Comparison of ENCODE assay signal across 28 mouse cellular contexts in genomic region chr16:13615276-13615675, GRCm38 (mm10). TPM values are rescaled to one million over a fixed set of nuclear protein-coding genes. Genes with fewer than 3 reads are reported as not detected.
DNase-seq lines count a peak whose midpoint lies in the region; ATAC-seq and TF ChIP-seq lines count a peak whose summit lies in the region.
"Had no signal": no experiment of that assay in that cellular context is flagged by ENCODE, and none has a peak within 500 bp of the region (broad histone marks: within the 10 kb centered on the region; RNA-seq: fewer than 3 reads in every experiment).

No protein-coding gene starts in this region.

- no peak for ATAC-seq in hindbrain, embryonic 14.5 days (ENCODE audit: low FRiP score)
- ATAC-seq in hindbrain, postnatal 0 days: no peak
- no peak for ATAC-seq in embryonic facial prominence, embryonic 14.5 days (ENCODE audit: low read depth)
- ATAC-seq in intestine, postnatal 0 days: no peak
- ATAC-seq: activated CD4-positive, CD25-positive, alpha-beta regulatory T cell, adult 4 months; intestine, embryonic 16.5 days; midbrain, embryonic 13.5 days had no signal

- 72% methylated on average over 5 of the region's 5 CpGs for WGBS in hindbrain, embryonic 14.5 days
- 72% methylated on average over 5 of the region's 5 CpGs for WGBS in hindbrain, postnatal 0 days
- 54% methylated on average over 5 of the region's 5 CpGs for WGBS in embryonic facial prominence, embryonic 14.5 days
- WGBS in intestine, postnatal 0 days: 81% methylated on average over 5 of the region's 5 CpGs

- H3K36me3 ChIP-seq in hindbrain, embryonic 14.5 days (replicated peaks; ENCODE audit: control insufficient read depth, insufficient read depth): peaks cover 6% of the 10 kb centered on the region; the same call in 1 of the 2 replicates
- no peaks in the 10 kb centered on the region for H3K36me3 ChIP-seq in hindbrain, postnatal 0 days (ENCODE audit: insufficient read depth, low read length)
- H3K36me3 ChIP-seq in embryonic facial prominence, embryonic 14.5 days (ENCODE audit: control insufficient read depth, insufficient read depth, low read length): 0 out of 2 replicates have a peak, but pooled peaks cover 14% of the 10 kb centered on the region
- H3K36me3 ChIP-seq in intestine, postnatal 0 days (ENCODE audit: control insufficient read depth, insufficient read depth): peaks cover 17% of the 10 kb centered on the region; the same call in 1 of the 2 replicates
- H3K36me3 ChIP-seq: embryonic facial prominence, embryonic 12.5 days had no signal

- H3K4me3 ChIP-seq in hindbrain, embryonic 14.5 days (replicated peaks; ENCODE audit: low read length): no peak overlapping the region
- no peak overlapping the region for H3K4me3 ChIP-seq in hindbrain, postnatal 0 days (ENCODE audit: low read length)
- no peak overlapping the region for H3K4me3 ChIP-seq in embryonic facial prominence, embryonic 14.5 days (ENCODE audit: low read depth, low read length)
- H3K4me3 ChIP-seq in intestine, postnatal 0 days (ENCODE audit: low read depth, low read length): no peak overlapping the region
- H3K4me3 ChIP-seq: embryonic facial prominence, embryonic 12.5 days; forebrain, embryonic 10.5 days; limb, embryonic 13.5 days; megakaryocyte, embryonic 14.5 days; midbrain, embryonic 13.5 days had no signal

- H3K27ac ChIP-seq in hindbrain, embryonic 14.5 days: no peak overlapping the region
- H3K27ac ChIP-seq in hindbrain, postnatal 0 days: no peak overlapping the region
- H3K27ac ChIP-seq in embryonic facial prominence, embryonic 14.5 days (replicated peaks; ENCODE audit: low read depth, low read length): no peak overlapping the region
- no peak overlapping the region for H3K27ac ChIP-seq in intestine, postnatal 0 days (ENCODE audit: low read depth, low read length)
- H3K27ac ChIP-seq: embryonic facial prominence, embryonic 12.5 days; forebrain, embryonic 10.5 days; limb, embryonic 13.5 days; midbrain, embryonic 13.5 days; stomach, postnatal 0 days had no signal

- peak; percentile 31 for DNase-seq in heart, adult 11 months
- DNase-seq in heart, adult 9 months (ENCODE audit: low spot score in 2 of 2): no peak
- no peak for DNase-seq in hindbrain, embryonic 14.5 days (ENCODE audit: low spot score)
- DNase-seq in hindbrain, postnatal 0 days (ENCODE audit: low spot score): no peak
- peak; percentile 73 for DNase-seq in MN1 (ENCODE audit: low spot score)
- DNase-seq in embryonic facial prominence, embryonic 14.5 days (ENCODE audit: low spot score): peak; percentile 51
- DNase-seq: adrenal gland, adult 2 months; adrenal gland, postnatal 36 days; cerebellum, adult 2 months; cerebellum, postnatal 25 days; gastrocnemius, postnatal 14 days; heart, adult 18-20 months; kidney, postnatal 25 days; lung, postnatal 4 days; right cerebral cortex, adult 18-20 months; right cerebral cortex, postnatal 4 days; thymus, adult 18-20 months; thymus, postnatal 25 days had no signal

- no peaks in the 10 kb centered on the region for H3K4me1 ChIP-seq in hindbrain, embryonic 14.5 days (replicated peaks; ENCODE audit: control insufficient read depth, insufficient read depth, low read length)
- no peaks in the 10 kb centered on the region for H3K4me1 ChIP-seq in hindbrain, postnatal 0 days (ENCODE audit: insufficient read depth, low read length)
- 0 out of 2 replicates have a peak, but pooled peaks cover 3% of the 10 kb centered on the region for H3K4me1 ChIP-seq in embryonic facial prominence, embryonic 14.5 days (ENCODE audit: control insufficient read depth, insufficient read depth, low read length)
- H3K4me1 ChIP-seq in intestine, postnatal 0 days (replicated peaks; ENCODE audit: control insufficient read depth, insufficient read depth, low read length): 0 out of 2 replicates have a peak, but pooled peaks cover 5% of the 10 kb centered on the region
- H3K4me1 ChIP-seq: embryonic facial prominence, embryonic 12.5 days; limb, embryonic 13.5 days; midbrain, embryonic 13.5 days had no signal

- H3K27me3 ChIP-seq in hindbrain, embryonic 14.5 days (ENCODE audit: control insufficient read depth, insufficient read depth, low read length): no peaks in the 10 kb centered on the region
- no peaks in the 10 kb centered on the region for H3K27me3 ChIP-seq in hindbrain, postnatal 0 days (ENCODE audit: insufficient read depth, low read length)
- H3K27me3 ChIP-seq in embryonic facial prominence, embryonic 14.5 days (replicated peaks; ENCODE audit: control insufficient read depth, insufficient read depth, low read length): no peaks in the 10 kb centered on the region
- no peaks in the 10 kb centered on the region for H3K27me3 ChIP-seq in intestine, postnatal 0 days (replicated peaks; ENCODE audit: control insufficient read depth, insufficient read depth, low read length)
- H3K27me3 ChIP-seq: embryonic facial prominence, embryonic 12.5 days; limb, embryonic 13.5 days; megakaryocyte, embryonic 14.5 days; midbrain, embryonic 13.5 days had no signal

- no peak for TF ChIP-seq CTCF in hindbrain, postnatal 0 days (IDR thresholded peaks at IDR 0.05; ENCODE audit: low read depth)
- no peak for TF ChIP-seq CTCF in intestine, postnatal 0 days (IDR thresholded peaks at IDR 0.05; ENCODE audit: low read depth)

- no peaks in the 10 kb centered on the region for H3K9me3 ChIP-seq in hindbrain, embryonic 14.5 days (ENCODE audit: control insufficient read depth, low read length)
- H3K9me3 ChIP-seq in hindbrain, postnatal 0 days (ENCODE audit: low read length): no peaks in the 10 kb centered on the region
- no peaks in the 10 kb centered on the region for H3K9me3 ChIP-seq in embryonic facial prominence, embryonic 14.5 days (ENCODE audit: control insufficient read depth, low read length)
- no peaks in the 10 kb centered on the region for H3K9me3 ChIP-seq in intestine, postnatal 0 days (ENCODE audit: control insufficient read depth)
- H3K9me3 ChIP-seq: embryonic facial prominence, embryonic 12.5 days; forebrain, embryonic 10.5 days; limb, embryonic 13.5 days; megakaryocyte, embryonic 14.5 days; midbrain, embryonic 13.5 days had no signal

- 0 out of 2 replicates have a peak overlapping the region, but pooled peaks have one; percentile 20 for H3K9ac ChIP-seq in hindbrain, embryonic 14.5 days
- no peak overlapping the region for H3K9ac ChIP-seq in hindbrain, postnatal 0 days (replicated peaks; ENCODE audit: low read length)
- H3K9ac ChIP-seq in embryonic facial prominence, embryonic 14.5 days (ENCODE audit: low read depth, low read length): no peak overlapping the region
- H3K9ac ChIP-seq in intestine, postnatal 0 days (ENCODE audit: low read depth, low read length): no peak overlapping the region
- H3K9ac ChIP-seq: embryonic facial prominence, embryonic 12.5 days; limb, embryonic 13.5 days; midbrain, embryonic 13.5 days had no signal

- H3K4me2 ChIP-seq in hindbrain, embryonic 14.5 days (replicated peaks): no peak overlapping the region
- no peak overlapping the region for H3K4me2 ChIP-seq in hindbrain, postnatal 0 days (ENCODE audit: low read depth, low read length)
- no peak overlapping the region for H3K4me2 ChIP-seq in embryonic facial prominence, embryonic 14.5 days (ENCODE audit: low read depth, low read length)
- H3K4me2 ChIP-seq in intestine, postnatal 0 days (replicated peaks; ENCODE audit: low read depth): no peak overlapping the region
- H3K4me2 ChIP-seq: embryonic facial prominence, embryonic 12.5 days; limb, embryonic 13.5 days; liver, embryonic 11.5 days; midbrain, embryonic 13.5 days had no signal

RNA-seq across cellular contexts. Expression of gene Parn, which starts 52.7 kb away (rescaled TPM):
- 27.9 and 30.6 TPM in 2 replicates for polyA plus RNA-seq in hindbrain, embryonic 14.5 days (2014; fragmentation: Nextera tagmentation; extraction: Ambion mirVana)
- 13.2 and 13.3 TPM in 2 replicates for total RNA-seq in hindbrain, postnatal 0 days (2014; rRNA removed)
- 31.1 and 32.1 TPM in 2 replicates for polyA plus RNA-seq in hindbrain, postnatal 0 days (2015; fragmentation: Nextera tagmentation; extraction: Ambion mirVana)
- polyA plus RNA-seq in embryonic facial prominence, embryonic 14.5 days (2014; fragmentation: Nextera tagmentation; extraction: Ambion mirVana): 32.1 and 41.3 TPM in 2 replicates
- polyA plus RNA-seq in intestine, postnatal 0 days (2015; fragmentation: Nextera tagmentation; extraction: Ambion mirVana): 15.4 and 17.4 TPM in 2 replicates

RNA-seq across cellular contexts. Expression of gene Bfar, which starts 56.4 kb away (rescaled TPM):
- 47.8 and 50.4 TPM in 2 replicates for polyA plus RNA-seq in hindbrain, embryonic 14.5 days (2014; fragmentation: Nextera tagmentation; extraction: Ambion mirVana)
- total RNA-seq in hindbrain, postnatal 0 days (2014; rRNA removed): 31.6 and 40.5 TPM in 2 replicates
- polyA plus RNA-seq in hindbrain, postnatal 0 days (2015; fragmentation: Nextera tagmentation; extraction: Ambion mirVana): 38.8 and 38.9 TPM in 2 replicates
- 46.5 and 51.9 TPM in 2 replicates for polyA plus RNA-seq in embryonic facial prominence, embryonic 14.5 days (2014; fragmentation: Nextera tagmentation; extraction: Ambion mirVana)
- polyA plus RNA-seq in intestine, postnatal 0 days (2015; fragmentation: Nextera tagmentation; extraction: Ambion mirVana): 19.4 and 21.1 TPM in 2 replicates

RNA-seq across cellular contexts. Expression of gene 3110001I22Rik, which starts 56.5 kb away (rescaled TPM):
- 6.9 and 7.2 TPM in 2 replicates for polyA plus RNA-seq in hindbrain, embryonic 14.5 days (2014; fragmentation: Nextera tagmentation; extraction: Ambion mirVana)
- total RNA-seq in hindbrain, postnatal 0 days (2014; rRNA removed): 2.3 and 4.8 TPM in 2 replicates
- 4.0 and 4.3 TPM in 2 replicates for polyA plus RNA-seq in hindbrain, postnatal 0 days (2015; fragmentation: Nextera tagmentation; extraction: Ambion mirVana)
- 4.9 and 5.4 TPM in 2 replicates for polyA plus RNA-seq in embryonic facial prominence, embryonic 14.5 days (2014; fragmentation: Nextera tagmentation; extraction: Ambion mirVana)
- 2.5 and 2.7 TPM in 2 replicates for polyA plus RNA-seq in intestine, postnatal 0 days (2015; fragmentation: Nextera tagmentation; extraction: Ambion mirVana)

Comparison
In these comparisons a context has a peak if more than half of its experiments do, and no peak if none do; other contexts are left out.
1. DNase-seq: peak in heart, adult 11 months (single experiment), MN1 (single experiment) and embryonic facial prominence, embryonic 14.5 days (single experiment); none in heart, adult 9 months (0 of 2), hindbrain, embryonic 14.5 days (single experiment) and hindbrain, postnatal 0 days (single experiment).